Mouse (Mus musculus): ENCODE results near the gene Syf2. TPM values are rescaled to one million over a fixed set of nuclear protein-coding genes. Genes with fewer than 3 reads are reported as not detected.

The Syf2 gene
- polyA plus RNA-seq, 1 experiment from 2014 or later, result 52.2 TPM

DNA sequence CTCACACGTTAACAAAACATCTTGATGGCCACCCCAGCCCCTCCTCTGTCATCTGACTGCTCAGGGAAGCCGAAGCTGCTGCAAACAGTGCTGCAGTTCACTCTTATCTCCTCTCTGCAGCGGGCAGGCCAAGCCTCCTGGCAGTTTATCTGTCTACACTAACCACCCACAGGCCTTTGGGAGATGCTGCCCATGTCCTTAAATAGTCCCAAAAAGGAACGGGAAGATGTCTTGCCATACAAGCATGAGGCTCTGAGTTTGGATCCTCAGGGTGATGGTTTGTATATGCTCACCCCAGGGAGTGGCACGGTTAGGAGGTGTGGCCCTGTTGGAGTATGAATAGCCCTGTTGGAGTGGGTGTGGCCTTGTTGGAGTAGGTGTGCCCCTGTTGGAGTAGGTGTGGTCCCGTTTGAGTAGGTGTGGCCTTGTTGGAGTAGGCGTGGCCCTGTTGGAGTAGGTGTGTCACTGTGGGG, 51.3 kb downstream of the Syf2 start:
- H3K9ac ChIP-seq (ENCODE audit: low read length), result no peak overlapping the region
- no peaks in the 10 kb centered on the region for H3K36me3 ChIP-seq (ENCODE audit: control insufficient read depth, insufficient read depth, low read length)
- no peaks in the 10 kb centered on the region for H3K27me3 ChIP-seq (ENCODE audit: control insufficient read depth, insufficient read depth, low read length)
- no peaks in the 10 kb centered on the region for H3K9me3 ChIP-seq (ENCODE audit: control insufficient read depth, low read length)
- no peak overlapping the region for H3K4me2 ChIP-seq (ENCODE audit: low read length)
- ATAC-seq (ENCODE audit: insufficient number of reproducible peaks, insufficient read depth, low FRiP score, low read depth), result peak; percentile 67; the same call in 1 of the 2 replicates
- no peak overlapping the region for H3K4me3 ChIP-seq (ENCODE audit: control insufficient read depth in 1 of 2, insufficient read depth in 1 of 2, low read depth in 1 of 2, low read length in 2 of 2)
- WGBS, result 22% methylated on average over 7 of the region's 7 CpGs
- peaks cover 5% of the 10 kb centered on the region in 2 experiments; a peak in 2 of 4 replicates for H3K4me1 ChIP-seq (ENCODE audit: control insufficient read depth in 2 of 2, insufficient read depth in 2 of 2, low read length in 2 of 2)
- H3K27ac ChIP-seq (replicated peaks in 1 of 2; ENCODE audit: control insufficient read depth in 1 of 2, insufficient read depth in 1 of 2, low read depth in 2 of 2, low read length in 2 of 2), result no peak overlapping the region

- H3K27ac ChIP-seq (replicated peaks in 1 of 2; ENCODE audit: control insufficient read depth in 1 of 2, insufficient read depth in 1 of 2, low read depth in 2 of 2, low read length in 2 of 2), result no peak overlapping the region
- H3K9ac ChIP-seq (ENCODE audit: low read length), result no peak overlapping the region
- no peak for ATAC-seq (ENCODE audit: insufficient number of reproducible peaks, insufficient read depth, low FRiP score, low read depth)
These were observed 52.4 kb downstream of the Syf2 start for GRCm38 (mm10) chr4:134983136-134983535.

DNA sequence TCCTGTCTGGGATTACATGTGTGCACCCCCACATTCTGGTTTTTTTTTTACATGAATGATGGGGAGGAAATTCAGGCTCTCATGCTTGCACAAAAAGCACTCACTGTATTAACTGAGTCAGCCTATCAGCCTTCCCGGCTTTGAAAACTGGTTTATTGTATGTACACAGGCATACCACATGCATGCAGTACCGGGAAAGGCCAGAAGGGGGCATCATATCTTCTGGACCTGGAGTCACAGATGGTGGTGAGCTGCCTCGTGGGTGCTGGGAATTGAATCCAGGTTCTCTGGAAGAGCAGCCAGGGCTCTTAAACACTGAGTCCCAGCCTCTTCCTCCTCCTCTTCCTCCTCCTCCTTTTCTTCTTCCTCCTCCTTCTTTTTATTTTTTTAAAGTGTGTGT, 53.9 kb downstream of the Syf2 start:
- Histone ChIP-seq H3K4me3 (ENCODE audit: control insufficient read depth in 1 of 2, insufficient read depth in 1 of 2, low read depth in 1 of 2, low read length in 2 of 2) (no peak overlapping the region), H3K36me3 (ENCODE audit: control insufficient read depth, insufficient read depth, low read length) (no peaks in the 10 kb centered on the region), H3K27me3 (ENCODE audit: control insufficient read depth, insufficient read depth, low read length) (no peaks in the 10 kb centered on the region), H3K4me2 (ENCODE audit: low read length) (no peak overlapping the region), H3K9ac (ENCODE audit: low read length) (no peak overlapping the region), H3K27ac (replicated peaks in 1 of 2; ENCODE audit: control insufficient read depth in 1 of 2, insufficient read depth in 1 of 2, low read depth in 2 of 2, low read length in 2 of 2) (no peak overlapping the region), H3K9me3 (ENCODE audit: control insufficient read depth, low read length) (no peaks in the 10 kb centered on the region), H3K4me1 (ENCODE audit: control insufficient read depth in 2 of 2, insufficient read depth in 2 of 2, low read length in 2 of 2) (peaks cover 5% of the 10 kb centered on the region in 2 experiments; a peak in 2 of 4 replicates)
- WGBS, result 68% methylated on average over 3 of the region's 3 CpGs
- ATAC-seq (ENCODE audit: insufficient number of reproducible peaks, insufficient read depth, low FRiP score, low read depth), result no peak

More at GRCm38 (mm10) chr4:134983136-134983535, 52.4 kb downstream of the Syf2 start:
- Histone ChIP-seq H3K36me3 (ENCODE audit: control insufficient read depth, insufficient read depth, low read length) (no peaks in the 10 kb centered on the region), H3K4me3 (ENCODE audit: control insufficient read depth in 1 of 2, insufficient read depth in 1 of 2, low read depth in 1 of 2, low read length in 2 of 2) (no peak overlapping the region), H3K4me2 (ENCODE audit: low read length) (no peak overlapping the region), H3K4me1 (ENCODE audit: control insufficient read depth in 2 of 2, insufficient read depth in 2 of 2, low read length in 2 of 2) (peaks cover 5% of the 10 kb centered on the region in 2 experiments; a peak in 2 of 4 replicates), H3K9me3 (ENCODE audit: control insufficient read depth, low read length) (no peaks in the 10 kb centered on the region), H3K27me3 (ENCODE audit: control insufficient read depth, insufficient read depth, low read length) (no peaks in the 10 kb centered on the region)
- WGBS, result 50% methylated on average over 5 of the region's 5 CpGs

- Histone ChIP-seq H3K9me3 (ENCODE audit: control insufficient read depth, low read length) (no peaks in the 10 kb centered on the region), H3K4me3 (ENCODE audit: control insufficient read depth in 1 of 2, insufficient read depth in 1 of 2, low read depth in 1 of 2, low read length in 2 of 2) (no peak overlapping the region), H3K27me3 (ENCODE audit: control insufficient read depth, insufficient read depth, low read length) (no peaks in the 10 kb centered on the region), H3K36me3 (ENCODE audit: control insufficient read depth, insufficient read depth, low read length) (no peaks in the 10 kb centered on the region), H3K27ac (replicated peaks in 1 of 2; ENCODE audit: control insufficient read depth in 1 of 2, insufficient read depth in 1 of 2, low read depth in 2 of 2, low read length in 2 of 2) (no peak overlapping the region), H3K9ac (ENCODE audit: low read length) (no peak overlapping the region), H3K4me1 (ENCODE audit: control insufficient read depth in 2 of 2, insufficient read depth in 2 of 2, low read length in 2 of 2) (peaks cover 5% of the 10 kb centered on the region in 2 experiments; a peak in 2 of 4 replicates), H3K4me2 (ENCODE audit: low read length) (no peak overlapping the region)
- no peak for ATAC-seq (ENCODE audit: insufficient number of reproducible peaks, insufficient read depth, low FRiP score, low read depth)
- 73% methylated on average over 11 of the region's 11 CpGs for WGBS
These were observed 55.1 kb downstream of the Syf2 start for GRCm38 (mm10) chr4:134985626-134986335.

DNA sequence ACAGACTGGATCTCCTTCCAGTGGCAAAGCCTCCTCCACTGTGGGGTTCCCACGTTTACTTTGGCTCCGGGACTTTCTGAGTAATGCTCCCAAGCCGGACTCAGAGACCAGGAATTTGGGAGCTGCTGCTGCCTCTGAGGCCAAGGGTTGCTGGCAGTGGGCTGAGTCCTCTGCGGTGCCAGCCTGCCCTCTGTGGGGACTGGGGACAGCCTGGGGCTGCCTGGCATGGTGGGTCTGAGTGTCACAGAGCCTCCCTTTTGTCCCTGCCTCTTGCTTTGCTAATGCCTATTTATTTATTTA, 55.6 kb downstream of the Syf2 start:
- no peak overlapping the region for H3K27ac ChIP-seq (replicated peaks in 1 of 2; ENCODE audit: control insufficient read depth in 1 of 2, insufficient read depth in 1 of 2, low read depth in 2 of 2, low read length in 2 of 2)
- peaks cover 5% of the 10 kb centered on the region in 2 experiments; a peak in 2 of 4 replicates for H3K4me1 ChIP-seq (ENCODE audit: control insufficient read depth in 2 of 2, insufficient read depth in 2 of 2, low read length in 2 of 2)
- H3K9ac ChIP-seq (ENCODE audit: low read length), result no peak overlapping the region
- H3K9me3 ChIP-seq (ENCODE audit: control insufficient read depth, low read length), result no peaks in the 10 kb centered on the region
- no peak for ATAC-seq (ENCODE audit: insufficient number of reproducible peaks, insufficient read depth, low FRiP score, low read depth)
- WGBS, result 56% methylated on average over 4 of the region's 4 CpGs
- H3K27me3 ChIP-seq (ENCODE audit: control insufficient read depth, insufficient read depth, low read length), result no peaks in the 10 kb centered on the region
- no peak overlapping the region for H3K4me3 ChIP-seq (ENCODE audit: control insufficient read depth in 1 of 2, insufficient read depth in 1 of 2, low read depth in 1 of 2, low read length in 2 of 2)
- no peak overlapping the region for H3K4me2 ChIP-seq (ENCODE audit: low read length)
- no peaks in the 10 kb centered on the region for H3K36me3 ChIP-seq (ENCODE audit: control insufficient read depth, insufficient read depth, low read length)

DNA sequence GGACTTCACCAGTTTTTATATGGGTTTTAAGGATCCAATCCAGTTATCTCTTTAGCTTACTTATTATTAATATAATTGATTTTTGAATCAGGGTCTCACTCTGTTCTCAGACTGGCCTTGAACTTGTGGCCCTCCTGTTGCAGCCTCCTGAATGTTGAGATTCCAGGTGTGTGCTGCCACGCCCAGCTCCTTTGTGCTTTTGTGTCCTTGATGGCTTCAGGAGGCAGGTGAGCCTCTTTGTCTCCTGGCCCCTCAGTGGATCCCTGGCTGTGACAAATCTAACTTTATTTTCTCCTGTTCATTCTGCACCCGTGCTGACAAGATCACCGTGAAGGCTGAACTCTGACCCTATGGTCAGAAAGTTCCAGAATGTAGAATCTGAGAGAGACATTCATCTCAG, 56.3 kb downstream of the Syf2 start:
- H3K36me3 ChIP-seq (ENCODE audit: control insufficient read depth, insufficient read depth, low read length), result no peaks in the 10 kb centered on the region
- H3K4me3 ChIP-seq (ENCODE audit: control insufficient read depth in 1 of 2, insufficient read depth in 1 of 2, low read depth in 1 of 2, low read length in 2 of 2), result no peak overlapping the region
- H3K9me3 ChIP-seq (ENCODE audit: control insufficient read depth, low read length), result no peaks in the 10 kb centered on the region
- 86% methylated on average over 3 of the region's 3 CpGs for WGBS
- H3K27me3 ChIP-seq (ENCODE audit: control insufficient read depth, insufficient read depth, low read length), result no peaks in the 10 kb centered on the region
- no peak overlapping the region for H3K27ac ChIP-seq (replicated peaks in 1 of 2; ENCODE audit: control insufficient read depth in 1 of 2, insufficient read depth in 1 of 2, low read depth in 2 of 2, low read length in 2 of 2)
- peaks cover 1 to 2% of the 10 kb centered on the region in 2 experiments; a peak in 2 of 4 replicates for H3K4me1 ChIP-seq (ENCODE audit: control insufficient read depth in 2 of 2, insufficient read depth in 2 of 2, low read length in 2 of 2)
- no peak overlapping the region for H3K4me2 ChIP-seq (ENCODE audit: low read length)
- no peak overlapping the region for H3K9ac ChIP-seq (ENCODE audit: low read length)
- ATAC-seq (ENCODE audit: insufficient number of reproducible peaks, insufficient read depth, low FRiP score, low read depth), result no peak

Other genes starting within 250 kb of the Syf2 start
- gene Man1c1, start 226.6 kb upstream of the Syf2 start, polyA plus RNA-seq (2014; fragmentation: Nextera tagmentation; extraction: Ambion mirVana), result 7.8 TPM in 2 replicates
- 10.7 and 12.3 TPM in 2 replicates for gene Ldlrap1, start 162.9 kb upstream of the Syf2 start, polyA plus RNA-seq (2014; fragmentation: Nextera tagmentation; extraction: Ambion mirVana)
- 24.2 and 25.5 TPM in 2 replicates for gene Maco1, start 77.6 kb upstream of the Syf2 start, polyA plus RNA-seq (2014; fragmentation: Nextera tagmentation; extraction: Ambion mirVana)
- 3.6 and 5.5 TPM in 2 replicates for gene Rhd, start 66.4 kb upstream of the Syf2 start, polyA plus RNA-seq (2014; fragmentation: Nextera tagmentation; extraction: Ambion mirVana)
- gene Tmem50a, start 15.9 kb upstream of the Syf2 start, polyA plus RNA-seq (2014; fragmentation: Nextera tagmentation; extraction: Ambion mirVana), result 148 and 167 TPM in 2 replicates
- gene Rsrp1, start 7.3 kb upstream of the Syf2 start, polyA plus RNA-seq (2014; fragmentation: Nextera tagmentation; extraction: Ambion mirVana), result 341 TPM in 2 replicates
- 0.08 and 0.09 TPM in 2 replicates for gene Runx3, start 189.8 kb downstream of the Syf2 start, polyA plus RNA-seq (2014; fragmentation: Nextera tagmentation; extraction: Ambion mirVana)

Data from heart, embryonic 14.5 days (tissue).